Mouse (Mus musculus) left cerebral cortex, postnatal 4 days (tissue): ENCODE data around the gene Stk25. TPM values are rescaled to one million over a fixed set of nuclear protein-coding genes. Genes with fewer than 3 reads are reported as not detected.

ENCODE experiments used
- DNase-seq: peaks from one replicate; pipeline ENCODE4 v3.0.0-alpha.2; 2022
- intact Hi-C: fragments of 180-260 bp; cut with DNase I; formaldehyde crosslinking; loops from one replicate; pipeline ENCODE4 v1.15.1; 2025
- total RNA-seq, 2 experiments: library from RNA; stranded (reverse); gene quantifications; 2 replicates each; pipeline ENCODE4 v1.2.3; 2021

Stk25 gene
- total RNA-seq, 2 experiments from 2014 or later = 352 to 377 TPM

GRCm38 (mm10) chr1:93672682-93673081, 14.2 kb upstream of the Stk25 start:
- no peak for DNase-seq
- intact Hi-C loops = no loop called here

- no peak for DNase-seq
- intact Hi-C loops = no loop called here
Observed at GRCm38 (mm10) chr1:93669941-93670340, 11.5 kb upstream of the Stk25 start.

GRCm38 (mm10) chr1:93668791-93669548, 10.5 kb upstream of the Stk25 start:
- peak; percentile 87 for DNase-seq
- intact Hi-C loops = no loop called here

- intact Hi-C loops = no loop called here
- DNase-seq = no peak
Observed at GRCm38 (mm10) chr1:93667760-93668400, 9.4 kb upstream of the Stk25 start.

- intact Hi-C loops = no loop called here
- no peak for DNase-seq
Observed at GRCm38 (mm10) chr1:93657025-93657360, 1.5 kb downstream of the Stk25 start.

GRCm38 (mm10) chr1:93656325-93657024, 2.0 kb downstream of the Stk25 start:
- no peak for DNase-seq
- intact Hi-C loops = no loop called here

GRCm38 (mm10) chr1:93654798-93655197, 3.7 kb downstream of the Stk25 start:
- intact Hi-C loops = no loop called here
- DNase-seq = no peak

GRCm38 (mm10) chr1:93654275-93654674, 4.2 kb downstream of the Stk25 start:
- intact Hi-C loops = no loop called here
- DNase-seq = no peak

GRCm38 (mm10) chr1:93649604-93650172, 8.8 kb downstream of the Stk25 start:
- DNase-seq = no peak
- intact Hi-C loops = no loop called here

- intact Hi-C loops = no loop called here
- no peak for DNase-seq
Observed at GRCm38 (mm10) chr1:93642692-93643091, 15.8 kb downstream of the Stk25 start.

- intact Hi-C loops = no loop called here
- DNase-seq = no peak
Observed at GRCm38 (mm10) chr1:93641978-93642377, 16.5 kb downstream of the Stk25 start.

GRCm38 (mm10) chr1:93636211-93636897, 22.1 kb downstream of the Stk25 start:
- intact Hi-C loops = no loop called here
- DNase-seq = no peak

- peak; percentile 99 for DNase-seq
- intact Hi-C loops = no loop called here
Observed at GRCm38 (mm10) chr1:93635580-93636192, 22.8 kb downstream of the Stk25 start.

- intact Hi-C loops = no loop called here
- no peak for DNase-seq
Observed at GRCm38 (mm10) chr1:93635091-93635579, 23.3 kb downstream of the Stk25 start.

- intact Hi-C loops = no loop called here
- peak; percentile 48 for DNase-seq
Observed at GRCm38 (mm10) chr1:93634481-93634891, 24.0 kb downstream of the Stk25 start.

- DNase-seq = no peak
- intact Hi-C loops = no loop called here
Observed at GRCm38 (mm10) chr1:93632723-93633122, 25.7 kb downstream of the Stk25 start.

- intact Hi-C loops = no loop called here
- no peak for DNase-seq
Observed at GRCm38 (mm10) chr1:93630796-93631195, 27.7 kb downstream of the Stk25 start.

GRCm38 (mm10) chr1:93624502-93624901, 34.0 kb downstream of the Stk25 start:
- DNase-seq = no peak
- intact Hi-C loops = no loop called here

GRCm38 (mm10) chr1:93618948-93619347, 39.5 kb downstream of the Stk25 start:
- intact Hi-C loops = no loop called here

GRCm38 (mm10) chr1:93618059-93618748, 40.3 kb downstream of the Stk25 start:
- intact Hi-C loops = no loop called here
- DNase-seq = no peak

More at GRCm38 (mm10) chr1:93618948-93619347, 39.5 kb downstream of the Stk25 start:
- no peak for DNase-seq
